Mouse (Mus musculus) olfactory bulb, adult 2 months (tissue): Measurements from ENCODE around the gene Olfr1251. TPM values are rescaled to one million over a fixed set of nuclear protein-coding genes. Genes with fewer than 3 reads are reported as not detected.
"Not testable (repeated sequence)": the region's sequence is repeated elsewhere in the genome, so short reads cannot be mapped to it uniquely, and the experiment has no call there.

Experiments
- H3K27ac ChIP-seq: fragments of 200-500 bp; 2 replicates; pipeline ENCODE4 v1.5.1; 2012; ENCODE audit warnings: low read depth, low read length; ENCODE audit not compliant: insufficient read depth
- H3K4me1 ChIP-seq: fragments of 200-500 bp; 2 replicates; pipeline ENCODE4 v1.6.1; 2012; ENCODE audit warnings: low read length; ENCODE audit not compliant: control insufficient read depth, insufficient read depth
- H3K4me3 ChIP-seq: fragments of 200-500 bp; 2 replicates; pipeline ENCODE4 v1.5.1; 2012; ENCODE audit warnings: mild to moderate bottlenecking, low read depth, low read length, moderate library complexity; ENCODE audit not compliant: insufficient read depth
- CTCF ChIP-seq: fragments of 200-500 bp; IDR thresholded peaks from 2 replicates; pipeline ENCODE4 v1.5.1; 2012; ENCODE audit warnings: low read depth, mild to moderate bottlenecking, low read length, moderate library complexity; ENCODE audit not compliant: insufficient read depth
- POLR2A ChIP-seq: fragments of 200-500 bp; IDR thresholded peaks from 2 replicates; pipeline ENCODE4 v1.6.1; 2012; ENCODE audit warnings: mild to moderate bottlenecking, low read depth, low read length, moderate library complexity; ENCODE audit not compliant: insufficient read depth
- WGBS: fragments of 180-500 bp; shearing (Covaris S2); methylation state at CpG from one replicate; pipeline ENCODE4 v1.1.7; 2018; 5-methylcytosine and 5-hydroxymethylcytosine counted together
- polyA plus RNA-seq: library from polyadenylated mRNA; stranded (reverse); fragments of >200 nt; gene quantifications from 2 replicates; pipeline ENCODE4 v1.2.4, GENCODE M21; 2012; ENCODE audit warnings: low replicate concordance; ENCODE audit not compliant: missing spikeins, insufficient read depth, insufficient read length

Gene Olfr1251
- not detected in 2 replicates for polyA plus RNA-seq

DNA sequence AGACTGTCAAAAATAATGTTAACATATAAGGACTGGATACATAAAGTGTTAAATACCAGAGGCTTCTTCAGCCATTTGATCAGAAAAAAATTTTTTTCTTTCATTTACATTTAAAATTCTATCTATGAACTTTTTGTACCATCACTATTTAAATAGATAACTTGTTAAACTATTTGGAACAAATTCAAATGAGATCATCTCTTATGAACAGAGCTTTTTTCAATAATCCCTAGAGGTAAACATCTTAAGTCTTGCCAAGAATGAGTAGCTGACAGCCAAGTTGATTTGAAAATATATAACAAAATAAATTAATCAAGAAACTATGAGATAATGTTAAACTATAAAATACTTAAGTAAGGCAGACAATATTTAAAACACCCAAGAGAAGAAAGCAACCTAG is at the start of gene Olfr1251:
Gene Olfr1251, minus strand, starts transcription at position 101 of the 400 bp plus-strand sequence.
- H3K27ac ChIP-seq: no peak within 1 kb of the TSS
- H3K4me1 ChIP-seq: no peaks in the 10 kb centered on the region
- H3K4me3 ChIP-seq: no peak within 1 kb of the TSS
- TF ChIP-seq CTCF (no peak), POLR2A (no peak)

DNA sequence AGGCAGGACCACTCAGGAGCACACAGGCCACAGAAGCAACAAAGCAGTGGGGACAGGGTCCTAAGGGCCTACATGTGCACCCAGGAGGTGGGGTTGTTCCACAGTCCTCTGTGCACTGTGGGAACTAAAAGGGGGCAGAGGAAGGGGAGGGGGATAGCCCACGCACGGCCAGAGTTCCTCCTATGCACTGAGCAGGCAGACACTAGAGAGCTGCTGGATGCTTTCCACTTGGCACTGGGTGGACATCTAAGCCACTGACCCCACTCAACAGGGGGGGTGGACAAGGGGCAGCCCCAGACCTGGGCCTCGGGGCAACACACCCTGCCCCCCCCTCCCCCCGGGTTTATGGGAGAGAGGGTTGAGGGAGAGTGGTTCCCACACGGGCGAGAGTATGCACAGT is 20.2 kb upstream of the Olfr1251 start:
- Histone ChIP-seq H3K4me1 (no peaks in the 10 kb centered on the region), H3K27ac (no peak overlapping the region), H3K4me3 (no peak overlapping the region)
- 85% methylated on average over 6 of the region's 6 CpGs for WGBS
- no peak for TF ChIP-seq POLR2A
- no peak for TF ChIP-seq CTCF

DNA sequence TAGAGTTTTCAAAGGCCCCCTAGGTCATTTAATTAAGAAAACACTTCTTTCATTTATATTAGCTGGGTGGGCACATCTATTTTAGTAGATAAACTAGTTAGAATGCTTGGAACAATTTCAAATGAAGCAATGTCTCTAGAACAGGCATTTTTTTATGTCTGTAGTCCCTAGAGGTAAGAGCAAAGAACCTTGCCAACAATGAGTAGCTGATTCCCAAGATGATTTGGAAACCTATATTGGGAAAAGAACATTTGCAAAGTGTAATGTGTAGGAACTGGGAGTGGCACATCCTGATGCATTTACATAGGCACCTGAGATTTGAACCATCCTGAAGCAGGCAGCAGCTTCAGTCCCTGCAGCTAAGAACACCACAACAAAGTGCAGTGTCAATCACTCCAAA is 10.4 kb downstream of the Olfr1251 start, which contains the start of gene Olfr1250:
Gene Olfr1250, minus strand, starts transcription at position 101 of the 400 bp plus-strand sequence.
- TF ChIP-seq CTCF: no peak
- no peak for TF ChIP-seq POLR2A
- Histone ChIP-seq H3K4me1 (no peaks in the 10 kb centered on the region), H3K27ac (no peak within 1 kb of the TSS), H3K4me3 (no peak within 1 kb of the TSS)

DNA sequence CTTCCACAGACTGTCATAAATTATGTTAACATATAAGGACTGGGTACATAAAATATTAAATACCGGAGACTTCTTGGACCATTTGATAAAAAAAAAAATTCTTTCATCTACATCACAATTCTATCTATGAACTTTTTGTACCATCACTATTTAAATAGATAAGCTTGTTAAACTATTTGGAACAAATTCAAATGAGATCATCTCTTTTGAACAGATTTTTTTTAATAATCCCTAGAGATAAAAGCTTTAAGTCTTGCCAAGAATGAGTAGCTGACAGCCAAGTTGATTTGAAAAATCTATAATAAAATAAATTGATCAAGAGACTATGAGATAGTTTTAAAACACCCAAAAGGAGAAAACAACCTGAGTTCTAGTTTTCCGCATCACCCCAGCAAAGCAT is 36.9 kb downstream of the Olfr1251 start, which contains the start of gene Olfr1249:
Gene Olfr1249, minus strand, starts transcription at position 101 of the 400 bp plus-strand sequence.
- 90% methylated on average over 2 of the region's 2 CpGs for WGBS
- TF ChIP-seq POLR2A: no peak
- no peak for TF ChIP-seq CTCF

DNA sequence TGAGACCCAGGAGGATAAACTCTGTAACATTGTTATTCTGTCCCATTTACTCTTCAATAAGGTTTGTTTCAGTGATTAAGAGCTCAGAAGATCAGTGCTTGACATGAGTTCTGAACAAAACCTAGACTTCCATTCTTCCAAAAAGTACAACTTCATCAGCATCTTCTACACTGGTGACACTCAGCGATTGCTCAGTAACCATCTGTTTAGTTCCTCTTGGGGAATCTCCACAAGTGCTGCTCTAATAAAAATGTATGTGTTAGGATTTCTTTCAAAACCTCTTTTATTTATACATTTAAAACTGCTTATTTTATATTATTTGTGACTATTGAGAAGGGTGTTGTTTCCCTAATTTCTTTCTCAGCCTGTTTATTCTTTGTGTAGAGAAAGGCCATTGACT is 53.6 kb downstream of the Olfr1251 start, which contains the start of gene Olfr1248:
Gene Olfr1248, minus strand, starts transcription at position 101 of the 400 bp plus-strand sequence.
- H3K27ac ChIP-seq, H3K4me1 ChIP-seq, H3K4me3 ChIP-seq: not testable (repeated sequence)
- 95% methylated on average over 1 of the region's 1 CpGs for WGBS

More for the DNA sequence above, 36.9 kb downstream of the Olfr1251 start, which contains the start of gene Olfr1249:
- Histone ChIP-seq H3K4me1 (no peaks in the 10 kb centered on the region), H3K27ac (no peak within 1 kb of the TSS), H3K4me3 (no peak within 1 kb of the TSS)

Other genes with a start within 250 kb of the Olfr1251 start
- gene Olfr1240, start 228.9 kb downstream of the Olfr1251 start, polyA plus RNA-seq: not detected in 2 replicates
- not detected in 2 replicates for gene Olfr1241, start 184.8 kb downstream of the Olfr1251 start, polyA plus RNA-seq
- gene Olfr1242, start 173.6 kb downstream of the Olfr1251 start, polyA plus RNA-seq: not detected in 2 replicates
- not detected in 2 replicates for gene Olfr1243, start 140.4 kb downstream of the Olfr1251 start, polyA plus RNA-seq
- not detected in 2 replicates for gene Olfr1245, start 93.5 kb downstream of the Olfr1251 start, polyA plus RNA-seq
- gene Olfr1246, start 78.8 kb downstream of the Olfr1251 start, polyA plus RNA-seq: not detected in 2 replicates
- gene Olfr1247, start 57.8 kb downstream of the Olfr1251 start, polyA plus RNA-seq: not detected in 2 replicates
- not detected in 2 replicates for gene Olfr1248, start 53.7 kb downstream of the Olfr1251 start, polyA plus RNA-seq
- not detected in 2 replicates for gene Olfr1249, start 37.0 kb downstream of the Olfr1251 start, polyA plus RNA-seq
- not detected in 2 replicates for gene Olfr1250, start 10.5 kb downstream of the Olfr1251 start, polyA plus RNA-seq
- gene Olfr1252, start 53.1 kb upstream of the Olfr1251 start, polyA plus RNA-seq: not detected in 2 replicates
- not detected in 2 replicates for gene Olfr1253, start 85.2 kb upstream of the Olfr1251 start, polyA plus RNA-seq
- gene Olfr1254, start 121.7 kb upstream of the Olfr1251 start, polyA plus RNA-seq: not detected in 2 replicates
- not detected in 2 replicates for gene Olfr1255, start 140.1 kb upstream of the Olfr1251 start, polyA plus RNA-seq
- not detected in 2 replicates for gene Olfr1256, start 169.6 kb upstream of the Olfr1251 start, polyA plus RNA-seq
- not detected in 2 replicates for gene Olfr48, start 176.3 kb upstream of the Olfr1251 start, polyA plus RNA-seq
- not detected in 2 replicates for gene Olfr1257, start 206.5 kb upstream of the Olfr1251 start, polyA plus RNA-seq